Mouse (Mus musculus): ENCODE data around the gene Canx.
"Not testable (repeated sequence)": the region's sequence is repeated elsewhere in the genome, so short reads cannot be mapped to it uniquely, and the experiment has no call there.

Canx gene

GRCm38 (mm10) chr11:50333181-50333580 is 7.7 kb upstream of the Canx start:
- no peak for DNase-seq (ENCODE audit: low read depth)

GRCm38 (mm10) chr11:50329378-50329777 is 3.9 kb upstream of the Canx start:
- no peak for DNase-seq (ENCODE audit: low read depth)

DNA sequence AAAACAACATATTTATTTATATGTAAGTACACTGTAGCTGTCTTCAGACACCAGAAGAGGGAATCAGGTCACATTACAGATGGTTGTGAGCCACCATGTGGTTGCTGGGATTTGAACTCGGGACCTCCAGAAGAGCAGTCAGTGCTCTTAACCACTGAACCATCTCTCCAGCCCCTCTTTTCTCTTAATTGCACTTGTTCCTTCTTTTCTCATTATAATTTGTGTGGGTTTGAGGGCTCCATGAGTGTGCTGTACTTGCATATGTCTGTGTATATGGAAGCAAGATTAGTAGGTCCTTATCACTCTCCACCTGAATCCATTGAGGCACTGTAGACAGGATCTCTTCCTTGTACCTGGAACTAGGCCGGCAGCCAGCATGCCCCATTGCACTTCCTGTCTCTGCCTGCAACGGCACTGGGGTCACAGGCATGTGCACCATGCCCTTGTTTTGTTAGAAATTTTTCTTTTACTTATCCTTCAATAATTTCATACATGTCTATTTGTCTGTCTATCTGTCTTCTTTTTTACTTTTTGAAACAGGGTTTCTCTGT is 2.7 kb upstream of the Canx start:
- DNase-seq (ENCODE audit: low read depth) = no peak

GRCm38 (mm10) chr11:50326302-50326966 is 961 bp upstream of the Canx start:
- no peak for DNase-seq (ENCODE audit: low read depth)

- DNase-seq (ENCODE audit: low read depth) = peak; percentile 52
Observed at GRCm38 (mm10) chr11:50324751-50325471, 562 bp downstream of the Canx start.

- DNase-seq (ENCODE audit: low read depth) = peak; percentile 16
Observed at GRCm38 (mm10) chr11:50323843-50324242, 1.6 kb downstream of the Canx start.

GRCm38 (mm10) chr11:50322345-50322744 is 3.1 kb downstream of the Canx start:
- no peak for DNase-seq (ENCODE audit: low read depth)

GRCm38 (mm10) chr11:50321239-50321638 is 4.2 kb downstream of the Canx start:
- no peak for DNase-seq (ENCODE audit: low read depth)

- not testable (repeated sequence) for DNase-seq (ENCODE audit: low read depth)
Observed at GRCm38 (mm10) chr11:50319343-50319742, 6.1 kb downstream of the Canx start.

- DNase-seq (ENCODE audit: low read depth) = no peak
Observed at GRCm38 (mm10) chr11:50312803-50313202, 12.7 kb downstream of the Canx start.

DNA sequence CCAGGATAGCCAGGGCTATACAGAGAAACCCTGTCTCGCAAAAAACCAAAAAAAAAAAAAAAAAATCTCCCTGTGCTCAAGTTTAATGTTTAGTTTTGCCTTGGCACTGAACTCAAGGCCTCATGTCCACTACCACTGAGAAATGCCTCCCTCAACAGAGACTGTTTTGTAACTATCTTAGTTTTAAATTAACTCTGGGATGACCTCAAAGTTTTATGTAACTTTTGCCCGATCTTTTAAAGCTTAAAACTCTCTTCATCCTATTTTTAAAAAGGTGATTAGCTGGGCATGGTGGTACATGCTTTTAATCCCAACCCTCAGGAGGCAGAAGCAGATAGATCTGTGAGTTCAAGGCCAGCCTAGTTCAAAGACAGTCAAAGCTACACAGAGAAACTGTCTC is 22.1 kb downstream of the Canx start:
- no peak for DNase-seq (ENCODE audit: low read depth)

GRCm38 (mm10) chr11:50292190-50292855 is 33.1 kb downstream of the Canx start, which contains the start of gene Maml1:
Maml1 (minus strand) TSS chr11:50292311.
- DNase-seq (ENCODE audit: low read depth) = peak; percentile 98

GRCm38 (mm10) chr11:50291321-50292165 is 33.9 kb downstream of the Canx start:
- DNase-seq (ENCODE audit: low read depth) = peak; percentile 64

DNA sequence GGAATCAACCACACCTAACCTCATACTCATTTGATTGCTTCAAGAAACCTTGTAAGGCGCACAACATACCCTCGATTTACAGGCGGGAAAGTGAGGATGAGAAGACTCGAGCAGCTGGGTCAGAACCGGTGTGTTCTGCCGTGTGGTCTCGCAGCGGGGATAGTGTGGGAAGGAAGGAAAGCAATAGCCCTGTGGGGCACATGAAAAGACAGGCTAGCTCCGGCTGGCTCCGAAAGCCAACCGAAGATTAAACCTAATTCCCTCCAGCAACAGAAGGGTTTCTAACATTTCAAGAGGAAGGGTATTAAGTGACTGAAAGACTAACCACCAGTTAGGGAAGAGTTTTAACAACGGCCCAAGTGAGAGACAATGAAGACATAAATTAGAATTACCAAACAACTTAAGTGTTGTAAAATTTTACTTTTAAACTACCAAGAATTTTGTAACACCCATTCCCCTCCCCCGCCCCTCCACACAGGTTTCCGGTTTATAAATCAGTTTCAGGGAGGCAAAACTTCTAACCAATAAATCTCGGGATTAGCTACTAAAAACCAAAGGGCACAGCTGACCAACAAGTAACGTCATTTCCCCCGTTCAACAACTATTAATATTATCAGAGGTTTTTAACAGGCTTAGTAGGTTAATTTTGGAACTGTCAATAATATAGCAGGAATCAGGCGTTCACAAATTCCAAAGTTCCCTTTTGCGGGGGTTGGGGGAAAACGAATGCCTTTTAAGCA is 34.8 kb downstream of the Canx start:
- DNase-seq (ENCODE audit: low read depth) = peak; percentile 39

- DNase-seq (ENCODE audit: low read depth) = peak; percentile 43
Observed at GRCm38 (mm10) chr11:50286428-50286827, 39.0 kb downstream of the Canx start.

DNA sequence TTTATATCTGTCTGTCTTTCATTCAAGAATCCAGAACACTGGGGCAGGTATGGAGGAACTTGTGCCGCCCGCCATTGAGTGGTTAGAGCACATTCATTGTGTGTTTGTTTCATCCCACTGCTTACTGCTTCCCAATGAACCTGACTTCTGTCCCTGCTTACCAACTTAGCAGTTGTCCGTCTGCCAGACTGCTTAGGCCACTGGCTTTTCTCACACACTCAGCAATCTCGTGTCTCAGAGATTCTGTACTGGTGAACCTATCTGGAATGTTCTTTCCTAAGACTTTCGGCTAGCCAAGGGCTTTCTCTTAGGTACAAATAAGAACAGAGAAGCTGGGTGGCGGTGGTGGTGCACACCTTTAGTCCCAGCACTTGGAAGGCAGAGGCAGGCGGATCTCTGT is 39.8 kb downstream of the Canx start:
- DNase-seq (ENCODE audit: low read depth) = no peak

DNA sequence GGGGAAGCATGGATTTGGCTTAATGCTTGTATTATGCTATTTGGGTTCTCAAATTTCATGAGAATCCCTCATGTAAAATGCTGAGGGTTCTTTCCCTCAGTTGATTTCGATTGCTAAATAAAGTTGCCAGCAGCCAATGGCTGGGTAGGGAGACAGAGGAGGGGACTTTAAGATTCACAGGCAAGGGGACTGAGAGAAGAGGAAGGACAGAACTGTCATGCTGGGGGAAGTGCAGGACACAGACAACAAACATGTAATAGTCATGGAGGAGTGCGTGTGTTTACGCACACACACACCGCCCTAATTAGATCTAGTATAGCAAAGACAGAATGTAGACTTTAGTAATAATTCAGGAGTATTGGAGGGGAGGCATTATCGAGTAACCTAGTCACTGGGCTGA is 40.2 kb downstream of the Canx start:
- DNase-seq (ENCODE audit: low read depth) = no peak

- DNase-seq (ENCODE audit: low read depth) = peak; percentile 51
Observed at GRCm38 (mm10) chr11:50280053-50280452, 45.4 kb downstream of the Canx start.

DNA sequence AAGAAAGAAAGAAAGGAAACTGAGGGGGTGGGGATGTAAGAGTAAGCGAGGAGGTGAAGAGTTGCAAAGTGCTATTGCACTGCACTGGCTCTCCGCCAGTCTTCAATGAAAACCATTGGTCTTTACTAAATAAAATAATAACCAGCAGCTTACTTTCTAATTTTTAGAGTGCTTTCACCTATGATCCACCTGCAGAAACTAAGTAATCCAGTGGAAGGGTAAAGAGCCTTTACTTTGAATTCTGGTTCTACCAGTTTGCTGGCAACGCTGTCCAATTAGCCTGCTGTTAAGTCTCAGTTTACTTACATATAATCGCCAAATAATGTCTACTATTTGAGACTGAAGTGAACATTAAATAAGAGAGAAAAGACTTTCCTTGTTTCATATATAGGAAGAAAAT is 46.5 kb downstream of the Canx start:
- no peak for DNase-seq (ENCODE audit: low read depth)

DNA sequence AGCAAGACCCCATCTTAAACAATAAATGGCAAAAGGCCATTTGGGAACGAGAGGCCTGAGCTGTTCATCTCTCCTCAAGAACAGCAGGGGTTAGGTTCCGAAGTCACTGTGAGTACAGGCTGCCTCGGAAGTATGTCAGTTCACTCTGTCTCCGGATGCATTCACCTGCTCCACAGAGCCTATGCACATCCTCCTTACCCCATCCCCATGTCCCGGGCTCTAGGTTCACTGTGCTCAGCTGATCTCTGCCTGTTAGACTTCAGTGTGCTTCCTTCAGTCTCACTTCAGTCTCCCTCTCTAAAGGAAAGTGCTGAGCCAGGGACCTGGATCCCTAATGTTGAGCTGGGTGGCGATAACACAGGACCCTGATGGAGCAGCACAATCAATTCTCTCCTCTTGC is 47.8 kb downstream of the Canx start:
- DNase-seq (ENCODE audit: low read depth) = no peak

DNA sequence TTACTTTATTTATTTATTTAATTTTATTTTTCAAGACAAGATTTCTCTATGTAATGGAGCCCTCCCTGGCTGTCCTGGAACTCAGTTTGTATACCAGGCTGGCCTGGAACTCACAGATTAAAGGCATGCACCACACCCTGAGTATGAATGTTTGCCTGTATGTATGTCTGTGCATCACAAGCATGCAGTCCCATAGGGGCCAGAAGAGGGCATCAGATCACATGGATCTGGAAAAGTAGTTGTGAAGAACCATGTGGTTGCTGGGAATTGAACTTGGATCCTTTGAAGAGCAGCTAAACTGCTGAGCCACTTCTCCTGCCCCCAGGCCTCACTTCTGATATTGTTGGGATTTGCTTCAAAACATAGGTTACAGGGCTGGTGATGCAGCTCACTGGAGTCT is 48.4 kb downstream of the Canx start:
- peak; percentile 20 for DNase-seq (ENCODE audit: low read depth)
